In genomic region chr7:44676126-44676525, GRCm38 (mm10) we compare ENCODE assay signal across 29 mouse cellular contexts. TPM values are rescaled to one million over a fixed set of nuclear protein-coding genes. Genes with fewer than 3 reads are reported as not detected.
DNase-seq lines count a peak whose midpoint lies in the region; TF ChIP-seq lines count a peak whose summit lies in the region.
"Had no signal": no experiment of that assay in that cellular context is flagged by ENCODE, and none has a peak within 500 bp of the region (broad histone marks: within the 10 kb centered on the region; RNA-seq: fewer than 3 reads in every experiment).

No protein-coding gene starts in this region.

- 17% methylated on average over 4 of the region's 4 CpGs for WGBS in olfactory bulb, adult 2 months

- peak overlapping the region; percentile 65 for H3K27ac ChIP-seq in gastrocnemius, adult 2 months
- peak overlapping the region; percentile 34; the same call in 1 of the 2 replicates for H3K27ac ChIP-seq in olfactory bulb, adult 2 months (ENCODE audit: insufficient read depth, low read depth, low read length)
- H3K27ac ChIP-seq: embryonic facial prominence, embryonic 15.5 days; forebrain, embryonic 15.5 days; hindbrain, embryonic 12.5 days; kidney, embryonic 15.5 days; limb, embryonic 12.5 days; liver, embryonic 12.5 days; midbrain, embryonic 13.5 days; stomach, postnatal 0 days had no signal

- H3K4me1 ChIP-seq in olfactory bulb, adult 2 months (ENCODE audit: control insufficient read depth, insufficient read depth, low read length): peaks cover 8% of the 10 kb centered on the region

- TF ChIP-seq CTCF in gastrocnemius, adult 2 months (IDR thresholded peaks at IDR 0.05): no peak
- TF ChIP-seq CTCF in olfactory bulb, adult 2 months (IDR thresholded peaks at IDR 0.05; ENCODE audit: insufficient read depth, low read depth, low read length): no peak

- DNase-seq in gastrocnemius, adult 2 months: no peak
- no peak for DNase-seq in gastrocnemius, postnatal 10 days
- peak; percentile 50 for DNase-seq in left cerebral cortex, postnatal 4 days
- DNase-seq in left cerebral cortex, adult 9 months (ENCODE audit: low spot score in 2 of 2): no peak
- DNase-seq in cerebellum, adult 9-11 months: peak; percentile 51
- no peak for DNase-seq in urinary bladder, postnatal 36 days (ENCODE audit: low spot score in 2 of 2)
- DNase-seq: adrenal gland, postnatal 14 days; lung, postnatal 14 days; thymus, adult 2 months; thymus, postnatal 4 days had no signal

- intact Hi-C loops in gastrocnemius, adult 2 months (cut with DNase I): no loop called here
- intact Hi-C loops in left cerebral cortex, postnatal 4 days (cut with DNase I): no loop called here

- TF ChIP-seq POLR2A in olfactory bulb, adult 2 months (IDR thresholded peaks at IDR 0.05; ENCODE audit: insufficient read depth, low read depth, low read length): no peak

- H3K4me3 ChIP-seq in gastrocnemius, adult 2 months: no peak overlapping the region
- no peak overlapping the region for H3K4me3 ChIP-seq in olfactory bulb, adult 2 months (ENCODE audit: insufficient read depth, low read depth, low read length)
- H3K4me3 ChIP-seq: embryonic facial prominence, embryonic 15.5 days; forebrain, embryonic 15.5 days; hindbrain, embryonic 12.5 days; kidney, embryonic 15.5 days; limb, embryonic 12.5 days; liver, embryonic 12.5 days; megakaryocyte, embryonic 14.5 days; midbrain, embryonic 13.5 days had no signal

RNA-seq across cellular contexts. Expression of gene Myh14, which starts 5.5 kb away (rescaled TPM):
- total RNA-seq in gastrocnemius, adult 2 months (2021): 10 to 100 TPM; 32.0 to 36.7 TPM
- 10 to 100 TPM; 21.4 to 23.3 TPM for total RNA-seq in gastrocnemius, postnatal 10 days (2021)
- total RNA-seq in left cerebral cortex, postnatal 4 days (2021): 1 to 10 TPM; 3.0 to 5.7 TPM
- polyA plus RNA-seq in olfactory bulb, adult 2 months (2012; ENCODE audit: insufficient read depth, insufficient read length, low replicate concordance, missing spikeins): not detected in 2 replicates
- total RNA-seq: monocyte, adult 5-6 weeks; neutrophil, adult 5-6 weeks had no signal

RNA-seq across cellular contexts. Expression of gene Izumo2, which starts 32.4 kb away (rescaled TPM):
- not detected for total RNA-seq in gastrocnemius, adult 2 months (2021)
- not detected for total RNA-seq in gastrocnemius, postnatal 10 days (2021)
- total RNA-seq in left cerebral cortex, postnatal 4 days (2021): not detected
- not detected in 2 replicates for polyA plus RNA-seq in olfactory bulb, adult 2 months (2012; ENCODE audit: insufficient read depth, insufficient read length, low replicate concordance, missing spikeins)
- total RNA-seq: adrenal gland, postnatal 14 days; heart, postnatal 10 days; left cerebral cortex, adult 18-20 months; MEL; monocyte, adult 5-6 weeks; neutrophil, adult 5-6 weeks had no signal
- polyA plus RNA-seq: activated CD4-positive, CD25-positive, alpha-beta regulatory T cell, adult 4 months; C2C12; embryonic facial prominence, embryonic 15.5 days; forebrain, embryonic 15.5 days; heart, embryonic 11.5 days; hindbrain, embryonic 12.5 days; kidney, embryonic 15.5 days; limb, embryonic 12.5 days; liver, embryonic 12.5 days; midbrain, embryonic 13.5 days; small intestine, adult 2 months; stomach, postnatal 0 days; thymus, adult 2 months had no signal

Comparison
In these comparisons a context has a peak if more than half of its experiments do, and no peak if none do; other contexts are left out.
1. DNase-seq: peak in left cerebral cortex, postnatal 4 days (single experiment) and cerebellum, adult 9-11 months (single experiment); none in gastrocnemius, adult 2 months (single experiment), gastrocnemius, postnatal 10 days (single experiment), left cerebral cortex, adult 9 months (0 of 2) and urinary bladder, postnatal 36 days (0 of 2).